Mouse (Mus musculus) stomach, embryonic 16.5 days (tissue): ENCODE data around the gene Grid2. TPM values are rescaled to one million over a fixed set of nuclear protein-coding genes. Genes with fewer than 3 reads are reported as not detected.

Experiments used
- ATAC-seq: fragments of 200-750 bp; cut with Nextera tagmentation; 2 replicates; pipeline ENCODE4 v1.8.0; 2017; ENCODE audit warnings: moderate number of reproducible peaks, moderate TSS enrichment; ENCODE audit not compliant: insufficient read depth, low FRiP score
- H3K27ac ChIP-seq: fragments of 300-500 bp; sonication (generic); 2 replicates; pipeline ENCODE4 v1.5.1; 2014; ENCODE audit warnings: low read length
- H3K27me3 ChIP-seq: fragments of 300-500 bp; sonication (generic); 2 replicates; pipeline ENCODE4 v1.6.1; 2014; ENCODE audit warnings: low read length, control low read depth, mixed read lengths; ENCODE audit not compliant: control insufficient read depth, insufficient read depth
- H3K36me3 ChIP-seq: fragments of 300-500 bp; sonication (generic); 2 replicates; pipeline ENCODE4 v1.6.1; 2014; ENCODE audit warnings: low read length; ENCODE audit not compliant: control insufficient read depth, insufficient read depth
- H3K4me1 ChIP-seq: fragments of 300-500 bp; sonication (generic); 2 replicates; pipeline ENCODE4 v1.6.1; 2014; ENCODE audit warnings: low read length, control low read depth, mixed read lengths; ENCODE audit not compliant: control insufficient read depth, insufficient read depth
- H3K4me2 ChIP-seq: fragments of 300-500 bp; sonication (generic); 2 replicates; pipeline ENCODE4 v1.6.1; 2014; ENCODE audit warnings: low read depth, low read length, mixed read lengths
- H3K4me3 ChIP-seq: fragments of 300-500 bp; sonication (generic); replicated peaks from 2 replicates; pipeline ENCODE4 v1.5.1; 2014; ENCODE audit warnings: mild to moderate bottlenecking, low read length
- H3K9ac ChIP-seq: fragments of 300-500 bp; sonication (generic); 2 replicates; pipeline ENCODE4 v1.6.1; 2014; ENCODE audit warnings: low read length
- H3K9me3 ChIP-seq: fragments of 300-500 bp; sonication (generic); replicated peaks from 2 replicates; pipeline ENCODE4 v1.6.1; 2016; ENCODE audit warnings: low read length, control low read depth; ENCODE audit not compliant: control insufficient read depth
- WGBS: fragments of 180-500 bp; shearing (Covaris S2); extraction: QIAGEN DNeasy Blood & Tissue Kit; methylation state at CpG from one replicate; pipeline ENCODE4 v1.1.7; 2014; 5-methylcytosine and 5-hydroxymethylcytosine counted together
- polyA plus RNA-seq: library from polyadenylated mRNA; unstranded; fragments of >200 nt; fragmentation: Nextera tagmentation; extraction: Ambion mirVana; gene quantifications from 2 replicates; pipeline ENCODE4 v1.2.1, GENCODE M21; 2015

The Grid2 gene
- polyA plus RNA-seq, 1 experiment from 2014 or later: 0.68 TPM

DNA sequence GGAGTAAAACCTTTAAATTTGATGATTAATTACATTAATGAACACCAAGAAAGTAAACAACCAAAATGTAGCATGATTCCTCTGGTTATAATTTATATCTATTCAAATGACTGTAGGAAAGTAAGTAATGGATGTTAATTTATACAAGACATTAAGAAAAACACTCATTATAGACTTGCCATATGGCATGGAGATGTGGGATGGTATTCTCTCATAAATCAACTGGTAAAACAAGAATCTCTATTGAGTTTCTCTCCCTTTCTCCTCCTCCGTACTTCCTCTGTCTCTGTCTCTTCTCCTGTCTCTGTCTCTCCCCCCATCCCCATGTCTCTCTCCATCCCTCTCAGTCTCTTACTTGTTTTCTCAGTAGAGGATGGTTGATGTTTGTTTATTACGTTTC lies 506.9 kb downstream of the Grid2 start:
- Histone ChIP-seq H3K4me3 (no peak overlapping the region), H3K4me2 (no peak overlapping the region), H3K27me3 (no peaks in the 10 kb centered on the region), H3K4me1 (no peaks in the 10 kb centered on the region), H3K9ac (no peak overlapping the region), H3K36me3 (no peaks in the 10 kb centered on the region), H3K9me3 (no peaks in the 10 kb centered on the region), H3K27ac (no peak overlapping the region)
- WGBS: 67% methylated on average over 2 of the region's 2 CpGs
- ATAC-seq: no peak

GRCm38 (mm10) chr6:63794679-63795078 lies 539.0 kb downstream of the Grid2 start:
- Histone ChIP-seq H3K27me3 (no peaks in the 10 kb centered on the region), H3K27ac (no peak overlapping the region), H3K4me2 (no peak overlapping the region), H3K36me3 (no peaks in the 10 kb centered on the region), H3K9me3 (no peaks in the 10 kb centered on the region), H3K4me1 (no peaks in the 10 kb centered on the region), H3K9ac (no peak overlapping the region), H3K4me3 (no peak overlapping the region)
- no peak for ATAC-seq

- Histone ChIP-seq H3K36me3 (no peaks in the 10 kb centered on the region), H3K4me1 (no peaks in the 10 kb centered on the region), H3K9me3 (no peaks in the 10 kb centered on the region), H3K27me3 (no peaks in the 10 kb centered on the region), H3K4me3 (no peak overlapping the region), H3K9ac (no peak overlapping the region), H3K27ac (no peak overlapping the region), H3K4me2 (no peak overlapping the region)
- no peak for ATAC-seq
- WGBS: 72% methylated on average over 5 of the region's 5 CpGs
Observed at GRCm38 (mm10) chr6:63820236-63820635, 564.6 kb downstream of the Grid2 start.

- Histone ChIP-seq H3K4me2 (no peak overlapping the region), H3K4me3 (no peak overlapping the region), H3K27ac (no peak overlapping the region), H3K9me3 (no peaks in the 10 kb centered on the region), H3K27me3 (no peaks in the 10 kb centered on the region), H3K9ac (no peak overlapping the region), H3K36me3 (no peaks in the 10 kb centered on the region), H3K4me1 (no peaks in the 10 kb centered on the region)
- WGBS: 23% methylated on average over 2 of the region's 2 CpGs
- no peak for ATAC-seq
Observed at GRCm38 (mm10) chr6:63862628-63863027, 607.0 kb downstream of the Grid2 start.

DNA sequence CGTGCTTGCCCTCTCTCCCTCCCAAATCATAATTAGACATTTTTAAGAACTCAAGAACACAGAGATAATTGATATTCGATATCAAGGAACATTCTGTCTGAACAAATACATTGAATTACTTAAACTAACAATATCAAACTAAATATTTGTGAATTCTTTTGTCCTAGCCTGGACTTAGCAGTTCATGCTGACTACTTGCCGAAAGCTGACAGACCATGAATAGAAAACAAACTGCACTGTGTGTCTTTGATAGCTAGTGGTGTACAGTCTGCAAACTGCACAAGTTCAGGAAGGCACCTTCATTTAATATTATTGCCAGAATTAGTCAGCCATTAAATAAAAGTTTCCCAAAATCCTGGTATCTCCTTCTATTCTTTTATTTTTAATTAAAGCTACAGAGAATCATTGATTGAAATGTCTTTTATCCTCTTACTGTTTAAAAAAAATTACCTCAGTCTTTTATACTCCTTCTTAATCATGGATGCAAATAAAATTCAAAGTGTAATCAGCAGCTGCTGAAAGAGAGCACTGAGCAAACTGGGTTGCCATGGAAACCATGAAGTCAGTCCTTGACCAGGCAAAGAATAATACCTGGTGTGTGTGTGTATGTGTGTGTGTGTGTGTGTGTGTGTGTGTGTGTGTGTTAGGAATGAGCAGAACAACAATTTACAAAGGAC lies 621.5 kb downstream of the Grid2 start:
- H3K4me3 ChIP-seq: no peak overlapping the region
- H3K9me3 ChIP-seq: no peaks in the 10 kb centered on the region
- H3K27me3 ChIP-seq: no peaks in the 10 kb centered on the region
- no peak overlapping the region for H3K4me2 ChIP-seq
- no peak overlapping the region for H3K9ac ChIP-seq
- no peak for ATAC-seq
- WGBS: 58% methylated on average over 3 of the region's 3 CpGs
- H3K36me3 ChIP-seq: no peaks in the 10 kb centered on the region
- no peak overlapping the region for H3K27ac ChIP-seq
- no peaks in the 10 kb centered on the region for H3K4me1 ChIP-seq

DNA sequence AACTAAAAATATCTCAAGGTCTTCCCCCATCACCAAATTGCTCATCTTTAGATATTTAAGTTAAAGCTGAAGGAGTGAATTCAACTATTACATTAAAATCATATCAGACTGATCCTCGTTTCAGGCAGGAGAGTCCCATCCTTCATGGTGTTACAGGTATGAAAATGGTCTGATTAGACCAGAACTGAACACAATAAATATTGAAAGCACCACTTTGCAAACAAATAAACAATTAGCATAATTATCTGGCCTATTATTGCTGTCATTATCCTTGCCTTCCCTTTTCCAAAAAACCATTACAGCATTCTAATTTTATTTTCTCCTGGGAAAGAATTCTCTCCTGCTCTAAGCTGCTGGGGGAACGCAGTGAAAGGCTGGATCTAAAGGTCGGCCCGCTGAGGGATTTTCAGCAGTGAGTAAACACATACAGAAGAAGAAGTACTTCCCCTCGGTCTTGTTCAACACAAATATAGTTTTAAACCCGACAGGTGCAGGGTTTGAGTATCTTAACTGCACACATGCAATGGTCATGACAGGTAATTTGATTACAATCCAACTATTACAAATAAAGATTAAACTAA lies 622.2 kb downstream of the Grid2 start:
- Histone ChIP-seq H3K4me1 (no peaks in the 10 kb centered on the region), H3K9ac (no peak overlapping the region), H3K4me2 (no peak overlapping the region), H3K9me3 (no peaks in the 10 kb centered on the region), H3K27me3 (no peaks in the 10 kb centered on the region), H3K4me3 (no peak overlapping the region), H3K36me3 (no peaks in the 10 kb centered on the region), H3K27ac (no peak overlapping the region)
- ATAC-seq: no peak
- WGBS: 42% methylated on average over 6 of the region's 6 CpGs

DNA sequence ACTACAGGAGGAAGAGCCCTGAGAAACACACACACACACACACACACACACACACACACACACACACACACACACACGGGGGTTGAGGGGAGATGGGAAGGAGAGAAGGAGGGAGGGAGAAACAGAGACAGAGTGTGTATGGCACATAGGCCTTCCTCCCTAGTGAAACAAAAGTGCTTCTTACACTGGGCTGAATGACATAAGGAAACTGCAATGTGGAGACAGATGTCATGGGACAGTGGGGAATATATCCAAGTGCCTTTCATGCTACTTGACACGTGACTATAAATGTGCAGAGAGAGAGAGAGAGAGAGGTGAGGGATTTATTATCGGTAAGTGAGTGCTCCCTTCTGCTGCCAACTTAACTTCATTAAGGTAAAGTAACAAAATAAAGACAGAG lies 639.0 kb downstream of the Grid2 start:
- Histone ChIP-seq H3K36me3 (no peaks in the 10 kb centered on the region), H3K4me2 (no peak overlapping the region), H3K27me3 (no peaks in the 10 kb centered on the region), H3K4me1 (no peaks in the 10 kb centered on the region), H3K4me3 (no peak overlapping the region), H3K9ac (no peak overlapping the region), H3K9me3 (no peaks in the 10 kb centered on the region), H3K27ac (no peak overlapping the region)
- WGBS: 53% methylated on average over 3 of the region's 3 CpGs
- no peak for ATAC-seq

- H3K36me3 ChIP-seq: no peaks in the 10 kb centered on the region
- H3K9me3 ChIP-seq: no peaks in the 10 kb centered on the region
- no peak overlapping the region for H3K27ac ChIP-seq
- H3K4me1 ChIP-seq: no peaks in the 10 kb centered on the region
- WGBS: 91% methylated on average over 2 of the region's 2 CpGs
- no peak overlapping the region for H3K4me2 ChIP-seq
- no peaks in the 10 kb centered on the region for H3K27me3 ChIP-seq
- no peak overlapping the region for H3K4me3 ChIP-seq
- no peak overlapping the region for H3K9ac ChIP-seq
- no peak for ATAC-seq
Observed at GRCm38 (mm10) chr6:63898171-63898570, 642.5 kb downstream of the Grid2 start.

- H3K27me3 ChIP-seq: no peaks in the 10 kb centered on the region
- 67% methylated on average over 6 of the region's 6 CpGs for WGBS
Observed at GRCm38 (mm10) chr6:63917035-63917570, 661.4 kb downstream of the Grid2 start.

More at GRCm38 (mm10) chr6:63917035-63917570, 661.4 kb downstream of the Grid2 start:
- Histone ChIP-seq H3K9me3 (no peaks in the 10 kb centered on the region), H3K36me3 (no peaks in the 10 kb centered on the region), H3K27ac (no peak overlapping the region), H3K9ac (no peak overlapping the region), H3K4me1 (no peaks in the 10 kb centered on the region), H3K4me2 (no peak overlapping the region), H3K4me3 (no peak overlapping the region)
- ATAC-seq: no peak
